Mouse (Mus musculus) hindbrain, embryonic 14.5 days (tissue): ENCODE measurements around the gene B130006D01Rik. TPM values are rescaled to one million over a fixed set of nuclear protein-coding genes. Genes with fewer than 3 reads are reported as not detected.

Source experiments
- ATAC-seq: fragments of 200-750 bp; cut with Nextera tagmentation; 2 replicates; pipeline ENCODE4 v1.8.0; 2017; ENCODE audit warnings: moderate number of reproducible peaks, mild to moderate bottlenecking, moderate TSS enrichment, moderate library complexity; ENCODE audit not compliant: low FRiP score
- DNase-seq: peaks from one replicate; pipeline ENCODE4 v3.0.0-alpha.2; 2015; ENCODE audit warnings: low spot score
- H3K27ac ChIP-seq: fragments of 300-500 bp; sonication (generic); 2 replicates; pipeline ENCODE4 v1.5.1; 2014; ENCODE audit warnings: mild to moderate bottlenecking, moderate library complexity
- H3K27me3 ChIP-seq: fragments of 300-500 bp; sonication (generic); 2 replicates; pipeline ENCODE4 v1.6.1; 2014; ENCODE audit warnings: mild to moderate bottlenecking, low read length, mixed read lengths; ENCODE audit not compliant: control insufficient read depth, insufficient read depth
- H3K36me3 ChIP-seq: fragments of 300-500 bp; sonication (generic); replicated peaks from 2 replicates; pipeline ENCODE4 v1.6.1; 2014; ENCODE audit not compliant: control insufficient read depth, insufficient read depth
- H3K4me1 ChIP-seq: fragments of 300-500 bp; sonication (generic); replicated peaks from 2 replicates; pipeline ENCODE4 v1.6.1; 2014; ENCODE audit warnings: antibody characterized with exemption, low read length, mixed read lengths; ENCODE audit not compliant: control insufficient read depth, insufficient read depth
- H3K4me2 ChIP-seq: fragments of 300-500 bp; sonication (generic); replicated peaks from 2 replicates; pipeline ENCODE4 v1.6.1; 2014; ENCODE audit warnings: mild to moderate bottlenecking, moderate library complexity
- H3K4me3 ChIP-seq: fragments of 300-500 bp; sonication (generic); replicated peaks from 2 replicates; pipeline ENCODE4 v1.5.1; 2014; ENCODE audit warnings: mild to moderate bottlenecking, low read length
- H3K9ac ChIP-seq: fragments of 300-500 bp; sonication (generic); 2 replicates; pipeline ENCODE4 v1.6.1; 2014
- H3K9me3 ChIP-seq: fragments of 300-500 bp; sonication (generic); 2 replicates; pipeline ENCODE4 v1.6.1; 2016; ENCODE audit warnings: low read length; ENCODE audit not compliant: control insufficient read depth
- WGBS: fragments of 180-500 bp; shearing (Covaris S2); extraction: QIAGEN DNeasy Blood & Tissue Kit; methylation state at CpG from one replicate; pipeline ENCODE4 v1.1.7; 2014; 5-methylcytosine and 5-hydroxymethylcytosine counted together
- polyA plus RNA-seq: library from polyadenylated mRNA; unstranded; fragments of >200 nt; fragmentation: Nextera tagmentation; extraction: Ambion mirVana; gene quantifications from 2 replicates; pipeline ENCODE4 v1.2.1, GENCODE M21; 2014

Gene B130006D01Rik
- polyA plus RNA-seq, 1 experiment from 2014 or later, result 1.6 TPM

GRCm38 (mm10) chr11:95712563-95713224 is 10.7 kb upstream of the B130006D01Rik start, which contains the start of gene Zfp652:
Gene Zfp652, plus strand, starts transcription at chr11:95712673.
- H3K9ac ChIP-seq, result peak within 1 kb of the TSS; percentile 97
- H3K4me2 ChIP-seq, result peak within 1 kb of the TSS; percentile 75
- peak; percentile 89 for DNase-seq
- H3K27ac ChIP-seq, result peak within 1 kb of the TSS; percentile 97
- H3K9me3 ChIP-seq, result no peaks in the 10 kb centered on the region
- peaks cover 20% of the 10 kb centered on the region for H3K4me1 ChIP-seq
- no peaks in the 10 kb centered on the region for H3K36me3 ChIP-seq
- under 1% methylated on average over 41 of the region's 103 CpGs for WGBS
- peak; percentile 91 for ATAC-seq
- no peaks in the 10 kb centered on the region for H3K27me3 ChIP-seq
- peak within 1 kb of the TSS; percentile 96 for H3K4me3 ChIP-seq

GRCm38 (mm10) chr11:95713225-95713810 is 10.1 kb upstream of the B130006D01Rik start:
- Histone ChIP-seq H3K36me3 (no peaks in the 10 kb centered on the region), H3K9me3 (no peaks in the 10 kb centered on the region), H3K27me3 (no peaks in the 10 kb centered on the region), H3K4me3 (peak overlapping the region; percentile 96), H3K9ac (peak overlapping the region; percentile 97), H3K4me2 (peak overlapping the region; percentile 75), H3K27ac (peak overlapping the region; percentile 97), H3K4me1 (peaks cover 20% of the 10 kb centered on the region)
- 0% methylated on average over 37 of the region's 49 CpGs for WGBS
- ATAC-seq (peak; percentile 58), DNase-seq (peak; percentile 26)

- Histone ChIP-seq H3K9me3 (no peaks in the 10 kb centered on the region), H3K27me3 (no peaks in the 10 kb centered on the region), H3K36me3 (no peaks in the 10 kb centered on the region), H3K4me1 (peaks cover 20% of the 10 kb centered on the region), H3K27ac (peak overlapping the region; percentile 97), H3K4me2 (peak overlapping the region; percentile 75), H3K9ac (peak overlapping the region; percentile 97), H3K4me3 (peak overlapping the region; percentile 96)
- DNase-seq, result peak; percentile 58
- ATAC-seq, result 0 out of 2 replicates have a peak, but pooled peaks have one; percentile 4
- under 1% methylated on average over 13 of the region's 13 CpGs for WGBS
Observed at GRCm38 (mm10) chr11:95713811-95714241, 9.6 kb upstream of the B130006D01Rik start.

- Histone ChIP-seq H3K27me3 (no peaks in the 10 kb centered on the region), H3K4me2 (peak overlapping the region; percentile 75), H3K9ac (peak overlapping the region; percentile 97), H3K4me3 (peak overlapping the region; percentile 96), H3K4me1 (peaks cover 20% of the 10 kb centered on the region), H3K27ac (peak overlapping the region; percentile 97; the same call in 1 of the 2 replicates), H3K36me3 (no peaks in the 10 kb centered on the region), H3K9me3 (no peaks in the 10 kb centered on the region)
- no peak for DNase-seq
- WGBS, result 35% methylated on average over 7 of the region's 7 CpGs
- ATAC-seq, result no peak
Observed at GRCm38 (mm10) chr11:95714411-95714810, 9.0 kb upstream of the B130006D01Rik start.

GRCm38 (mm10) chr11:95716136-95716535 is 7.3 kb upstream of the B130006D01Rik start:
- DNase-seq (no peak), ATAC-seq (no peak)
- H3K36me3 ChIP-seq, result no peaks in the 10 kb centered on the region
- H3K4me3 ChIP-seq, result no peak overlapping the region
- no peaks in the 10 kb centered on the region for H3K27me3 ChIP-seq
- H3K9ac ChIP-seq, result no peak overlapping the region
- peaks cover 20% of the 10 kb centered on the region for H3K4me1 ChIP-seq
- H3K4me2 ChIP-seq, result peak overlapping the region; percentile 21; the same call in 1 of the 2 replicates
- no peak overlapping the region for H3K27ac ChIP-seq
- 61% methylated on average over 8 of the region's 8 CpGs for WGBS
- no peaks in the 10 kb centered on the region for H3K9me3 ChIP-seq

GRCm38 (mm10) chr11:95719356-95719755 is 4.0 kb upstream of the B130006D01Rik start:
- H3K4me1 ChIP-seq, result peaks cover 20% of the 10 kb centered on the region

GRCm38 (mm10) chr11:95724466-95724865 is 1.1 kb downstream of the B130006D01Rik start:
- no peak overlapping the region for H3K4me2 ChIP-seq
- no peak for DNase-seq
- no peaks in the 10 kb centered on the region for H3K36me3 ChIP-seq
- no peaks in the 10 kb centered on the region for H3K27me3 ChIP-seq
- no peak overlapping the region for H3K9ac ChIP-seq
- no peak overlapping the region for H3K27ac ChIP-seq
- no peak overlapping the region for H3K4me3 ChIP-seq
- H3K4me1 ChIP-seq, result no peaks in the 10 kb centered on the region
- WGBS, result 95% methylated on average over 4 of the region's 4 CpGs
- no peak for ATAC-seq
- H3K9me3 ChIP-seq, result no peaks in the 10 kb centered on the region

More at GRCm38 (mm10) chr11:95719356-95719755, 4.0 kb upstream of the B130006D01Rik start:
- 90% methylated on average over 3 of the region's 3 CpGs for WGBS
- no peaks in the 10 kb centered on the region for H3K9me3 ChIP-seq
- no peaks in the 10 kb centered on the region for H3K27me3 ChIP-seq
- H3K4me3 ChIP-seq, result no peak overlapping the region
- H3K36me3 ChIP-seq, result no peaks in the 10 kb centered on the region
- ATAC-seq (no peak), DNase-seq (no peak)
- H3K9ac ChIP-seq, result no peak overlapping the region
- no peak overlapping the region for H3K4me2 ChIP-seq
- H3K27ac ChIP-seq, result no peak overlapping the region

- 79% methylated on average over 4 of the region's 4 CpGs for WGBS
- Histone ChIP-seq H3K9me3 (no peaks in the 10 kb centered on the region), H3K9ac (no peak overlapping the region), H3K4me3 (no peak overlapping the region), H3K36me3 (no peaks in the 10 kb centered on the region), H3K27ac (no peak overlapping the region), H3K4me2 (no peak overlapping the region), H3K27me3 (no peaks in the 10 kb centered on the region), H3K4me1 (no peaks in the 10 kb centered on the region)
- ATAC-seq (no peak), DNase-seq (no peak)
Observed at GRCm38 (mm10) chr11:95726156-95726555, 2.8 kb downstream of the B130006D01Rik start.

GRCm38 (mm10) chr11:95727947-95728346 is 4.6 kb downstream of the B130006D01Rik start:
- Histone ChIP-seq H3K27me3 (no peaks in the 10 kb centered on the region), H3K27ac (no peak overlapping the region), H3K4me2 (no peak overlapping the region), H3K9me3 (no peaks in the 10 kb centered on the region), H3K9ac (no peak overlapping the region), H3K36me3 (no peaks in the 10 kb centered on the region), H3K4me1 (no peaks in the 10 kb centered on the region), H3K4me3 (no peak overlapping the region)
- DNase-seq (no peak), ATAC-seq (no peak)
- 96% methylated on average over 5 of the region's 5 CpGs for WGBS
